Mouse (Mus musculus): ENCODE measurements at regions not wholly inside any gene's neighbourhood (a gene's known extent, or its start where the extent isn't known, plus 50 kb on each side); places are given as distances from the start of the nearest gene placed in this dataset.
A peak's percentile ranks its signal among the peaks of the same experiment; 100 is the strongest.

DNA sequence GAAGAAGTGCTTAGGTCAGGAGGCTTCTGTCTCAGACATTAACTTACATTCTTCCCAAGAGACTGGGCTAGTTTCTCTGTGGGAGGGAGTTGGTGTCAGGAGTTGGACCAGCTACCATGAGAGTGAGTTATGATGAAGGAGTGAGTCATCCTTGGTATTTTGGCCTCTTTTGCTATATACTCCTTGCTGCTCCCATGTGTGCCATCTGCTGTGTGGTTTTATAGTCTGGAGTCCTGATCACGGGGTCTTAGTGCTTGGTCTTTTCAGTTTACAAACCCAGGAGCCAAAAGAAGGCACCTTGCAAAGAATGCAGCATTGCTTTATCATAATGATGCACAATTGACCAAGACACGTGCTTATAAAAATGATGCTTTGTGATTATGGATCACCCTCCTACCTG lies 56.6 kb downstream of the Zfp503 start:
- DNase-seq: no peak

DNA sequence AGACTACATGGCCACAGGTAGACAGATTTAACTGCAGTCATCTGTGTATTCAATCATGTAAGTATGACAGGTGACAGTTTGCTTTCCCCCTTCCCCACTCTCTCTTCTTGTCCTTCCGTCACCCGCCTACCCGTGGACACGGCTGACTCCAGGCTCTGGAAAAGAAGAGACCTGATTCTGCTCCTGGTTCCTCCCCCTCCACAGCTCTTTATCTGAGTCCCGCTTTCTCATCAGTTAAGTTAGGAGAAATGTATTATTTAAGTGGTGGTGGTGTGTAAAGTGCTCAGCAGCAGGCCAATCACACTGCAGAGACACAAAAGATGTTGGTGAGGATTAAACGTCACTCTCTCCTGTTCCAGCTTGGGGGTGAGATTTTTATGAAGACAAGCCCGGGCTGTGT lies 57.5 kb downstream of the Zfp503 start:
- no peak for DNase-seq

DNA sequence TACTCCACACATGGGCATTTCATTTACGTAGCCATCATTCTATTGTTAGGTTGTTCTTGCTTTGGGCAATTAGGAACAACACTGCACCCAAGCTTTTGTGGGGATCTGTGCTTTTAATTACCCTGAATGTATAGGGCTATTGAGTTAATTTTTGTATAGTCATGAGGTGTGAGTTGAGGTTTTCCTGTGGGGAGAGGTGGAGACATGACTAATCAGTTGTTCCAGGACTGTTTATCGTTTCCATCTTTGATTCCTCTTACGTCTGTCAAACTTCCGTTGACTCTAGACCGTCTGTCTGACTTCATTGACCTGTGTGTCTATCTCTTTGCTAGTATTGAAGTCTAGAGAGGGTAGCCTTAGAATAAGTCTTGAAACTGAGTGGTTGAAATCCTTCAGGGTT lies 60.4 kb downstream of the Zfp503 start:
- DNase-seq: no peak

DNA sequence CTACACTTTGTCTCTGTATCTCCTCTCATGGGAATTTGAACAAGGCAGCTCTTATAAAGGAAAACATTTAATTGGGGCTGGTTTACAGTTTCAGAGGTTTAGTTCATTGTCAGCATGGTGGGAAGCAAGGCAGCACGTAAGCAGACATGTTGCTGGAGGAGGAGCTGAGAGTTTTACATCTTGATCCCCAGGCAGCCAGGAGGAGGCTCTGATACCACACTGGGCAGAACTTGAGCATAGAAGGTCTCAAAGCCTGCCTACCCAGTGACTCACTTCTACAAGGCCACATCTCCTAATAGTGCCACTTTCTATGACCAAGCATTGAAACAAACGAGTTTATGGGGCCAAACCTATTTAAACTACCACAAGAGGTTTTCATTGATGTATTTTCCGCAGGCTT lies 67.9 kb upstream of the Comtd1 start:
- DNase-seq: no peak

DNA sequence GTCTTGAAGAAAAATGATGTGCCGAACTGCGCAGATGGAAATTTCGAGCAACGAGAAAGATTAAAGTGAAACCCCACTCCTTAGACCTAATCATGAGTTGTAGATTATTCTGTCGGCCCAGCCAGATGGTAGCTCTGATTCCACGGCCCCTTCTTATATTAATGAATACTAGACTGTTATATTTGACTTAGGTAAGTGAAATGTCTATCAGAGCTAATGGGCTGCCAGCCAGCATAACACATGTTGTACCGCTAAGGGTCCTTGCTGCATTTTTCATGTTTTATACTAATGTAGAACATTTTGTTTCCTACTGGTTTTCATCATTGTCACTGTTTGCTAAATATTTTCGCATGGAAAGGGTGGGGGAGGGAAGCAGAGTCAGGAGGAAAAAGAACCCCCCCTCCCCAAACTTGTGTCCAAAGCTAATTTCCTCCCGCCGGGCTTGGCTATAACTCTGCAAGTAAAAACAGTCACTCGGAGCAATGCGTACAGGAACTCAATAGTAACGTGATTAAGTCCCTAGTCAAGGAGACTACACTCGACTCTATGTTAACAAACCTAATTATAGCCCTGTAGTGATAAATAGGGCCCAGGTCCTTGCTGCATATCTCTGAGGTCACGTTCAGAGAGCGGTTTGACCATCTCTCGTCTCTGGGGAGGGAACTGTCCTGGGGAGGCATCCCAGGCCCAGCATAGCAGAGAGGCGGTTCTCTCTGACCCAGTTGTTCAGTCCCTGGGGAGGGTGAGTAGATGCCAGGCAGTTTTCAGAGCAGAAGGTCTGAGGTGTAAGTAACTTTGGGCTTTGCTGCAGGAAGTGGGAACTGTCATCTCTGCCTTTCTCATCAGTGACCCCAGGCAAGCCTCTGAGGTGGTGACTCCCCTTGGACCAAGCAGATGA lies 56.0 kb upstream of the Comtd1 start:
- DNase-seq: no peak

DNA sequence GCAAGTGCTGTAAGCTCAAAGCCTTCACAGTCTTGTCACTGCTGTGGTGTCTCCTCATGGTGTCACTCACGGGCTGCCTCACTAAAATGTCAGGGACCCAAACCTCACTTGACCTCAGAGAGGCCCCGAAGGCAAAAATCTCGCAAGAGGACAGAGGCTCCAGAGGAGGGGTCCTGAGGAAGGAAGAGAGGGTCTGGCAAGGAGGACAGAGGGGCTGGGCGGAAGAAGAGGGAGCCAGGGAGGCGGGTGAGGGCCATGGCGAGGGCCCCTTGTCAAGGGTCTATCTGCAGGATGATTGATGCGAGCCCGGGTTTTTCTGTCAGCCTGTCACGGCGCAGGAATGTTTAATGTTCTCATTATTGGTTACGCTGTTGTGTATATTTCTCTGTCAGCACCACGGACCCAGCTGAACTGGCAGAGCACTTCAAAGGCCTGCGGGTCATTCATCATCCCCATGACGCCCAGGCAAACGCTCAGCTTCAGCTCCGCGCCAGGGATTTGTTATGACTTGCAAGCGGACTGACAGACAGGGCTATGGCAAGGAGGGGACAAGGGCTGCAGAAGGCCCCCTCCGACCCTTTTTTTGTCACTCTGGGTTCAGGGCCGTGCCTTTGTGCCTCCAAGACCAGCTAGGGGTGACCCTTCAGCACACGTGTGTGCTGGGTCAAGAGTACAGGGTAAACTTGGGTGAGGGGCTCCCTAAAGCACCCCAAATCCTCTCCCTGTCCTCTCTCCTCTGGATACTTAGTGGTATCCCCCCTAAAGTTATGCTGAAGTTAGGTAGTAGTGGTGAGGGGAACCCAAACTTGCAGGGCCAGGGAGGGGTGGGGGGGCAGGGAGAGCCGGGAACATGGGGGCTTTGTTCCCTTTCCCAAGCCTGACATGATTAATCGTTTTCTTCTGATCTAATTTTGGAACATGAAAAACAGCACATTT lies 55.1 kb upstream of the Comtd1 start:
- DNase-seq: peak; percentile 10

DNA sequence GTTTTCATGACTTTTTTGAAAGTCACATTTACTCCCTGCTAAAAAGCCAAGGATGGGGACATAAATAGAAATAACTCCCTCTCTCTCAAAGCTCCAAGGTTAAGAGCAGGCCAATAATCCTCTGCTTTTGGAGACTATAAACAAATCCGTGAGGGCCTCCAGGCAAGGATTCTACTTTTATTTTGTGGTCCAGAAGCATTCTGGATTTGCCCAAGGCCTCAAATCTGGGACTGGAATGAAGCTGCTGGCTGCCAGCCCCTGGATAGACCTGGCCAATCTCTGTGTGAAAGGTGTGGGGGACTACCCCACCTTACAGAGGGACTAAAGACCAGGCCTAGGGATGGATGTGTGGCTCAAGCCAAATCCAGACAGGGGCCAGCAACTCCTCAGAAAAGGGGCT lies 54.1 kb upstream of the Comtd1 start:
- no peak for DNase-seq

DNA sequence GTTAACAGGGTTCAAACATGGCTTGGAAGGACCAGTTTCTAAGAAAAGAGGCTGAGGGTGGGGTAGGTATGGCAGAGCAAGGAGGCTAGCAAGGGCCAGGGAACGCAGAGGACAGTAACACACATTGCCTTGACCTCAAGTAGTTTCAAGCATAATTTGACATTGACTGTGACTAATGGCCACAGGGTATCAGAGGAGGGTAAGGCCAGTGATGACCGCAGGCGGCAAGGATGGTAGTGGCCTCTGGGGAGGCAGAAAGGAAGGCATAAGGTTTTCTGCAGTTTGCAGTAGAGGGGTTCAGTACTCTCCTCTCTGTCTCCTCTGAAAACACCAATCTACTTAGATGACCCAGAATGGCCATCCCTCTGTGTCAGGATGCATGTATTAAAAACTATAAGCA lies 53.7 kb upstream of the Comtd1 start:
- no peak for DNase-seq

DNA sequence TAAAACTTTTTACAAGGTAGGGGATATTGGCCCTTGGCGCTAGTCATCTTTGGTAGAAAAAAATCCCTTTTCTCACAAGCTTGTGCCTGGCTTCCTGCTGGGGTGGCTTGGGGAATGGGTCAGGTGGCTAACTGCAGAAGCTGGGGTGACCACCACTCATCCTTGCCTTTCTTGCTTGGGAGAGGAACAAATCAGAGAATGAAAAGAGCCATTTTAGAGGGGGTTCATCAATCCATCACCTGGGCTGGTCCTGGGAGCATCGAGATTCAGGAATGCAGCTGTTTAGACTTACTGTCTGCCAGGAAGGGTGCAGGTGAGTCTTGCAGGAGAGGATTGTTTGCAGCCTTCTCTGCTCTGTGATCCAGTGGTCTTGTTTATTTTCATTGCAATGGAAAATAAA lies 52.2 kb upstream of the Comtd1 start:
- DNase-seq: no peak

DNA sequence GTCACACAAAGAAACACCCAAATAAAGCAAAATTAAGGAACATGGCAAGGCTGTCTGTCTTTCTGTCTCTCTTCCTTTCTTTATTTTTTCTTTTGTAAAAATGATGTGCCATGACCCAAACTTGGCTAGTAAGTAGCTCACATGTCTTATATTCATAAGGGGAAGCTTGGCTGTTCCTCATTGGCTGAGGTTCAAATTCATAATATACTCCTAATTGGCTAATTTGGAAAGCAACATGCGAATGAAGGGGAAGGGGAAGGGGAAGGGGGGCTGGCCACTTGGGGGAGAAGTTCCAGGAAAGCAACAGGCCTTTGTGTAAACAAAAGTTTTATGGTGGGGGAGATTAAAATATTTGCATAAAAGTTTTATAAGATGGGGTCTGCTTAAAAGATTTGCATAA lies 51.7 kb upstream of the Comtd1 start:
- DNase-seq: no peak
